Mouse (Mus musculus): ENCODE measurements around the gene Gdpd1. TPM values are rescaled to one million over a fixed set of nuclear protein-coding genes. Genes with fewer than 3 reads are reported as not detected.

The Gdpd1 gene
- 190 and 193 TPM in 2 replicates for polyA plus RNA-seq (2015; fragmentation: Nextera tagmentation; extraction: Ambion mirVana)

- Histone ChIP-seq H3K36me3 (peaks cover 17% of the 10 kb centered on the region), H3K9ac (peak within 1 kb of the TSS; percentile 93), H3K27ac (peak within 1 kb of the TSS; percentile 98), H3K27me3 (no peaks in the 10 kb centered on the region), H3K4me1 (replicated peaks) (peaks cover 46% of the 10 kb centered on the region), H3K9me3 (no peaks in the 10 kb centered on the region), H3K4me2 (peak within 1 kb of the TSS; percentile 63), H3K4me3 (peak within 1 kb of the TSS; percentile 74)
- under 1% methylated on average over 43 of the region's 43 CpGs for WGBS
- peak; percentile 97 for ATAC-seq (ENCODE audit: low FRiP score)
These were observed at the start of gene Gdpd1 for GRCm38 (mm10) chr11:87073866-87074440. Gdpd1 (minus strand) TSS chr11:87074062.

GRCm38 (mm10) chr11:87121864-87122263 lies 48.0 kb upstream of the Gdpd1 start:
- WGBS, result 83% methylated on average over 8 of the region's 8 CpGs
- Histone ChIP-seq H3K27me3 (no peaks in the 10 kb centered on the region), H3K4me3 (no peak overlapping the region), H3K4me2 (no peak overlapping the region), H3K9me3 (no peaks in the 10 kb centered on the region), H3K4me1 (replicated peaks) (peaks cover 8% of the 10 kb centered on the region), H3K9ac (no peak overlapping the region), H3K27ac (no peak overlapping the region), H3K36me3 (peaks cover 60% of the 10 kb centered on the region)
- ATAC-seq (ENCODE audit: low FRiP score), result no peak

GRCm38 (mm10) chr11:87110172-87110909 lies 36.5 kb upstream of the Gdpd1 start:
- WGBS, result 7% methylated on average over 9 of the region's 9 CpGs
- no peak for ATAC-seq (ENCODE audit: low FRiP score)
- H3K9ac ChIP-seq, result peak overlapping the region; percentile 98
- peaks cover 9% of the 10 kb centered on the region for H3K36me3 ChIP-seq
- peaks cover 31% of the 10 kb centered on the region for H3K4me1 ChIP-seq (replicated peaks)
- peak overlapping the region; percentile 97 for H3K4me3 ChIP-seq
- H3K4me2 ChIP-seq, result peak overlapping the region; percentile 85
- H3K27ac ChIP-seq, result peak overlapping the region; percentile 96
- H3K27me3 ChIP-seq, result no peaks in the 10 kb centered on the region
- no peaks in the 10 kb centered on the region for H3K9me3 ChIP-seq

- H3K9me3 ChIP-seq, result no peaks in the 10 kb centered on the region
- no peak for ATAC-seq (ENCODE audit: low FRiP score)
These were observed 35.8 kb upstream of the Gdpd1 start for GRCm38 (mm10) chr11:87109519-87110171.

GRCm38 (mm10) chr11:87108755-87109518 lies 35.1 kb upstream of the Gdpd1 start, which contains the start of gene Ska2:
Ska2 (plus strand) TSS chr11:87109234.
- peak within 1 kb of the TSS; percentile 96 for H3K27ac ChIP-seq
- H3K4me3 ChIP-seq, result peak within 1 kb of the TSS; percentile 97
- H3K27me3 ChIP-seq, result no peaks in the 10 kb centered on the region
- H3K9me3 ChIP-seq, result no peaks in the 10 kb centered on the region
- ATAC-seq (ENCODE audit: low FRiP score), result peak; percentile 100
- under 1% methylated on average over 40 of the region's 40 CpGs for WGBS
- peak within 1 kb of the TSS; percentile 85 for H3K4me2 ChIP-seq
- peaks cover 31% of the 10 kb centered on the region for H3K4me1 ChIP-seq (replicated peaks)
- peak within 1 kb of the TSS; percentile 98 for H3K9ac ChIP-seq
- peaks cover 14% of the 10 kb centered on the region; the same call in 1 of the 2 replicates for H3K36me3 ChIP-seq

More at GRCm38 (mm10) chr11:87109519-87110171, 35.8 kb upstream of the Gdpd1 start:
- peak overlapping the region; percentile 97 for H3K4me3 ChIP-seq
- H3K27ac ChIP-seq, result peak overlapping the region; percentile 96
- peaks cover 7% of the 10 kb centered on the region for H3K36me3 ChIP-seq
- H3K4me1 ChIP-seq (replicated peaks), result peaks cover 31% of the 10 kb centered on the region
- WGBS, result under 1% methylated on average over 42 of the region's 42 CpGs
- H3K9ac ChIP-seq, result peak overlapping the region; percentile 98
- peak overlapping the region; percentile 85 for H3K4me2 ChIP-seq
- H3K27me3 ChIP-seq, result no peaks in the 10 kb centered on the region

GRCm38 (mm10) chr11:87108409-87108754 lies 34.5 kb upstream of the Gdpd1 start, which contains the start of gene Prr11:
Prr11 (minus strand) TSS chr11:87108708.
- Histone ChIP-seq H3K4me1 (replicated peaks) (peaks cover 31% of the 10 kb centered on the region), H3K27ac (peak within 1 kb of the TSS; percentile 96), H3K9me3 (no peaks in the 10 kb centered on the region), H3K27me3 (no peaks in the 10 kb centered on the region), H3K9ac (peak within 1 kb of the TSS; percentile 98), H3K4me2 (peak within 1 kb of the TSS; percentile 85), H3K36me3 (peaks cover 17% of the 10 kb centered on the region), H3K4me3 (peak within 1 kb of the TSS; percentile 97)
- WGBS, result under 1% methylated on average over 14 of the region's 14 CpGs
- ATAC-seq (ENCODE audit: low FRiP score), result no peak; the same call in 1 of the 2 replicates

GRCm38 (mm10) chr11:87087142-87087541 lies 13.3 kb upstream of the Gdpd1 start:
- Histone ChIP-seq H3K9me3 (no peaks in the 10 kb centered on the region), H3K36me3 (peaks cover 36% of the 10 kb centered on the region), H3K9ac (peak overlapping the region; percentile 87; the same call in 1 of the 2 replicates), H3K4me1 (replicated peaks) (peaks cover 34% of the 10 kb centered on the region), H3K4me3 (peak overlapping the region; percentile 67), H3K4me2 (peak overlapping the region; percentile 91), H3K27ac (no peak overlapping the region), H3K27me3 (no peaks in the 10 kb centered on the region)
- 65% methylated on average over 2 of the region's 2 CpGs for WGBS
- ATAC-seq (ENCODE audit: low FRiP score), result no peak

GRCm38 (mm10) chr11:87086290-87086984 lies 12.6 kb upstream of the Gdpd1 start, which contains the start of gene Smg8:
Smg8 (minus strand) TSS chr11:87086774.
- ATAC-seq (ENCODE audit: low FRiP score), result peak; percentile 85
- Histone ChIP-seq H3K4me2 (peak within 1 kb of the TSS; percentile 91), H3K36me3 (peaks cover 38% of the 10 kb centered on the region), H3K4me1 (replicated peaks) (peaks cover 38% of the 10 kb centered on the region), H3K4me3 (peak within 1 kb of the TSS; percentile 67), H3K27me3 (no peaks in the 10 kb centered on the region), H3K27ac (peak within 1 kb of the TSS; percentile 71), H3K9me3 (no peaks in the 10 kb centered on the region), H3K9ac (peak within 1 kb of the TSS; percentile 87)
- WGBS, result under 1% methylated on average over 43 of the region's 43 CpGs

GRCm38 (mm10) chr11:87085461-87085860 lies 11.6 kb upstream of the Gdpd1 start:
- Histone ChIP-seq H3K4me3 (peak overlapping the region; percentile 67), H3K9ac (peak overlapping the region; percentile 87; the same call in 1 of the 2 replicates), H3K9me3 (no peaks in the 10 kb centered on the region), H3K4me2 (peak overlapping the region; percentile 91), H3K27ac (no peak overlapping the region), H3K36me3 (peaks cover 41% of the 10 kb centered on the region), H3K4me1 (replicated peaks) (peaks cover 38% of the 10 kb centered on the region), H3K27me3 (no peaks in the 10 kb centered on the region)
- 93% methylated on average over 13 of the region's 13 CpGs for WGBS
- no peak for ATAC-seq (ENCODE audit: low FRiP score)

GRCm38 (mm10) chr11:87083712-87084111 lies 9.8 kb upstream of the Gdpd1 start:
- Histone ChIP-seq H3K4me1 (replicated peaks) (peaks cover 44% of the 10 kb centered on the region), H3K27ac (no peak overlapping the region), H3K9ac (no peak overlapping the region), H3K36me3 (peaks cover 55% of the 10 kb centered on the region), H3K27me3 (no peaks in the 10 kb centered on the region), H3K9me3 (no peaks in the 10 kb centered on the region), H3K4me2 (no peak overlapping the region), H3K4me3 (no peak overlapping the region)
- 78% methylated on average over 1 of the region's 1 CpGs for WGBS
- no peak for ATAC-seq (ENCODE audit: low FRiP score)

- Histone ChIP-seq H3K9ac (peak overlapping the region; percentile 93), H3K9me3 (no peaks in the 10 kb centered on the region), H3K4me2 (peak overlapping the region; percentile 63), H3K36me3 (peaks cover 15% of the 10 kb centered on the region), H3K27ac (peak overlapping the region; percentile 98), H3K4me1 (replicated peaks) (peaks cover 50% of the 10 kb centered on the region), H3K27me3 (no peaks in the 10 kb centered on the region), H3K4me3 (peak overlapping the region; percentile 74)
- ATAC-seq (ENCODE audit: low FRiP score), result peak; percentile 73
- WGBS, result under 1% methylated on average over 24 of the region's 24 CpGs
These were observed 458 bp downstream of the Gdpd1 start for GRCm38 (mm10) chr11:87073343-87073865.

Data from hindbrain, embryonic 13.5 days (tissue).